Mouse (Mus musculus): ENCODE data around the gene Hdac7. TPM values are rescaled to one million over a fixed set of nuclear protein-coding genes. Genes with fewer than 3 reads are reported as not detected.

Gene Hdac7
- polyA plus RNA-seq, 1 experiment from 2014 or later: 33.0 TPM

- Histone ChIP-seq H3K4me1 (ENCODE audit: control insufficient read depth, insufficient read depth, low read length) (peaks cover 20% of the 10 kb centered on the region; the same call in 1 of the 2 replicates), H3K27me3 (ENCODE audit: control insufficient read depth, insufficient read depth, low read length) (no peaks in the 10 kb centered on the region), H3K4me3 (ENCODE audit: low read depth, low read length) (no peak overlapping the region), H3K9ac (replicated peaks; ENCODE audit: low read depth, low read length) (no peak overlapping the region), H3K9me3 (ENCODE audit: control insufficient read depth, low read depth, low read length) (no peaks in the 10 kb centered on the region), H3K4me2 (replicated peaks; ENCODE audit: low read depth, low read length) (no peak overlapping the region), H3K27ac (ENCODE audit: low read length) (no peak overlapping the region), H3K36me3 (ENCODE audit: control insufficient read depth, insufficient read depth, low read length) (no peaks in the 10 kb centered on the region)
- 29% methylated on average over 6 of the region's 6 CpGs for WGBS
- ATAC-seq (ENCODE audit: insufficient number of reproducible peaks, insufficient read depth, low FRiP score, low read depth): no peak
Observed at GRCm38 (mm10) chr15:97754476-97754875, 89.8 kb downstream of the Hdac7 start.

- Histone ChIP-seq H3K9me3 (ENCODE audit: control insufficient read depth, low read depth, low read length) (no peaks in the 10 kb centered on the region), H3K9ac (replicated peaks; ENCODE audit: low read depth, low read length) (no peak overlapping the region), H3K4me3 (ENCODE audit: low read depth, low read length) (no peak overlapping the region), H3K4me1 (ENCODE audit: control insufficient read depth, insufficient read depth, low read length) (peaks cover 20% of the 10 kb centered on the region; the same call in 1 of the 2 replicates), H3K27ac (ENCODE audit: low read length) (no peak overlapping the region), H3K36me3 (ENCODE audit: control insufficient read depth, insufficient read depth, low read length) (no peaks in the 10 kb centered on the region), H3K27me3 (ENCODE audit: control insufficient read depth, insufficient read depth, low read length) (no peaks in the 10 kb centered on the region), H3K4me2 (replicated peaks; ENCODE audit: low read depth, low read length) (no peak overlapping the region)
- 90% methylated on average over 5 of the region's 5 CpGs for WGBS
- ATAC-seq (ENCODE audit: insufficient number of reproducible peaks, insufficient read depth, low FRiP score, low read depth): no peak
Observed at GRCm38 (mm10) chr15:97752491-97752890, 91.8 kb downstream of the Hdac7 start.

GRCm38 (mm10) chr15:97751676-97752075, 92.6 kb downstream of the Hdac7 start:
- H3K9me3 ChIP-seq (ENCODE audit: control insufficient read depth, low read depth, low read length): no peaks in the 10 kb centered on the region
- no peaks in the 10 kb centered on the region for H3K36me3 ChIP-seq (ENCODE audit: control insufficient read depth, insufficient read depth, low read length)
- H3K4me2 ChIP-seq (replicated peaks; ENCODE audit: low read depth, low read length): no peak overlapping the region
- WGBS: 84% methylated on average over 2 of the region's 2 CpGs
- no peak overlapping the region for H3K4me3 ChIP-seq (ENCODE audit: low read depth, low read length)
- no peak overlapping the region for H3K27ac ChIP-seq (ENCODE audit: low read length)
- no peaks in the 10 kb centered on the region for H3K27me3 ChIP-seq (ENCODE audit: control insufficient read depth, insufficient read depth, low read length)
- H3K9ac ChIP-seq (replicated peaks; ENCODE audit: low read depth, low read length): no peak overlapping the region
- H3K4me1 ChIP-seq (ENCODE audit: control insufficient read depth, insufficient read depth, low read length): peaks cover 20% of the 10 kb centered on the region; the same call in 1 of the 2 replicates
- no peak for ATAC-seq (ENCODE audit: insufficient number of reproducible peaks, insufficient read depth, low FRiP score, low read depth)

- Histone ChIP-seq H3K4me2 (replicated peaks; ENCODE audit: low read depth, low read length) (no peak overlapping the region), H3K36me3 (ENCODE audit: control insufficient read depth, insufficient read depth, low read length) (no peaks in the 10 kb centered on the region), H3K27me3 (ENCODE audit: control insufficient read depth, insufficient read depth, low read length) (no peaks in the 10 kb centered on the region), H3K9me3 (ENCODE audit: control insufficient read depth, low read depth, low read length) (no peaks in the 10 kb centered on the region), H3K4me3 (ENCODE audit: low read depth, low read length) (no peak overlapping the region), H3K9ac (replicated peaks; ENCODE audit: low read depth, low read length) (no peak overlapping the region), H3K27ac (ENCODE audit: low read length) (peak overlapping the region; percentile 22; the same call in 1 of the 2 replicates), H3K4me1 (ENCODE audit: control insufficient read depth, insufficient read depth, low read length) (peaks cover 20% of the 10 kb centered on the region)
- 24% methylated on average over 12 of the region's 12 CpGs for WGBS
- no peak; the same call in 1 of the 2 replicates for ATAC-seq (ENCODE audit: insufficient number of reproducible peaks, insufficient read depth, low FRiP score, low read depth)
Observed at GRCm38 (mm10) chr15:97750697-97751096, 93.6 kb downstream of the Hdac7 start.

DNA sequence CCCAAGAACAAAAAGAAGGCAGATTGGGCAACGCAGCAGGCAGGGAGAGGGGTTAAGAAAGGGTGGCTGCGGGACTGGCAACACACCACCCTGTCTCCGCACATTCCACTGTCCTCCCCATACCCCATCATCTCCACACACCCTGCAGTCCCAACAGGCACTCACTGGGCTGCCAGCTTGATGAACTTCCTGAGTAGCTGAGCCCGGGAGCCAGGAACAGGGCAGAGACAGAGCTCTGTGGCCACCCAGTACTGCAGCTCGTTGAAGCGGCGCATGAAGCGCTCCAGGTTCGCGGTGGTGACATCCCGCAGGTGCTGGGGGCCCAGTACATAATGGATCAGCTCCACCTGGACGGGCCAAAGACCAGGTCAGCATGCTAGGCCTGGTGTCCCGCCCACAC, 94.5 kb downstream of the Hdac7 start:
- peaks cover 19% of the 10 kb centered on the region for H3K4me1 ChIP-seq (ENCODE audit: control insufficient read depth, insufficient read depth, low read length)

GRCm38 (mm10) chr15:97749397-97749796, 94.9 kb downstream of the Hdac7 start:
- no peak overlapping the region for H3K4me3 ChIP-seq (ENCODE audit: low read depth, low read length)
- H3K27ac ChIP-seq (ENCODE audit: low read length): no peak overlapping the region
- no peaks in the 10 kb centered on the region for H3K36me3 ChIP-seq (ENCODE audit: control insufficient read depth, insufficient read depth, low read length)
- H3K27me3 ChIP-seq (ENCODE audit: control insufficient read depth, insufficient read depth, low read length): no peaks in the 10 kb centered on the region
- H3K4me2 ChIP-seq (replicated peaks; ENCODE audit: low read depth, low read length): no peak overlapping the region
- no peak overlapping the region for H3K9ac ChIP-seq (replicated peaks; ENCODE audit: low read depth, low read length)
- WGBS: 92% methylated on average over 9 of the region's 9 CpGs
- no peak for ATAC-seq (ENCODE audit: insufficient number of reproducible peaks, insufficient read depth, low FRiP score, low read depth)
- H3K4me1 ChIP-seq (ENCODE audit: control insufficient read depth, insufficient read depth, low read length): peaks cover 18% of the 10 kb centered on the region
- H3K9me3 ChIP-seq (ENCODE audit: control insufficient read depth, low read depth, low read length): no peaks in the 10 kb centered on the region

More for the DNA sequence above, 94.5 kb downstream of the Hdac7 start:
- Histone ChIP-seq H3K27me3 (ENCODE audit: control insufficient read depth, insufficient read depth, low read length) (no peaks in the 10 kb centered on the region), H3K4me3 (ENCODE audit: low read depth, low read length) (no peak overlapping the region), H3K27ac (ENCODE audit: low read length) (0 out of 2 replicates have a peak overlapping the region, but pooled peaks have one; percentile 27), H3K9me3 (ENCODE audit: control insufficient read depth, low read depth, low read length) (no peaks in the 10 kb centered on the region), H3K4me2 (replicated peaks; ENCODE audit: low read depth, low read length) (no peak overlapping the region), H3K9ac (replicated peaks; ENCODE audit: low read depth, low read length) (no peak overlapping the region), H3K36me3 (ENCODE audit: control insufficient read depth, insufficient read depth, low read length) (no peaks in the 10 kb centered on the region)
- 0 out of 2 replicates have a peak, but pooled peaks have one; percentile 5 for ATAC-seq (ENCODE audit: insufficient number of reproducible peaks, insufficient read depth, low FRiP score, low read depth)
- WGBS: 82% methylated on average over 13 of the region's 13 CpGs

DNA sequence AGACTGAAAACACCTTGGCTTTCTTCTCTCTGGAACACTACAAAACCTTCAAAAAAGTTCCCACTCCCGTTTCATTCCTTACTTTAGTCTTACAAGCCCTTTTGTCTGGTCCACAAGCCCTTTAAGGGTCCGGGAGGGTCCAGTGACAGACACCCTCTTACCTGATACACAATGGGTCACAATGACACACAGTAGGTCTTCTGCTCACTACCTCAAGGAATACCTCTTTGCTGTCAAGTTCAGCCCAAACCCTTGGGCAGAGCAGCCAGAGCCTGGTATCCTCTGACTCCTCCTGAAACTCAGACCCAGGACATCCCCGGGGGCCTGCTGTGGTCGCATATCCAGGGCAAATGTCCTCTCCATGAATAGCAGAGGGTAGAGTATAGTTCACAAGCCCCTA, 95.3 kb downstream of the Hdac7 start:
- Histone ChIP-seq H3K4me2 (replicated peaks; ENCODE audit: low read depth, low read length) (no peak overlapping the region), H3K36me3 (ENCODE audit: control insufficient read depth, insufficient read depth, low read length) (no peaks in the 10 kb centered on the region), H3K27ac (ENCODE audit: low read length) (no peak overlapping the region), H3K27me3 (ENCODE audit: control insufficient read depth, insufficient read depth, low read length) (no peaks in the 10 kb centered on the region), H3K9me3 (ENCODE audit: control insufficient read depth, low read depth, low read length) (no peaks in the 10 kb centered on the region), H3K4me3 (ENCODE audit: low read depth, low read length) (no peak overlapping the region), H3K9ac (replicated peaks; ENCODE audit: low read depth, low read length) (no peak overlapping the region), H3K4me1 (ENCODE audit: control insufficient read depth, insufficient read depth, low read length) (peaks cover 15% of the 10 kb centered on the region)
- WGBS: 93% methylated on average over 4 of the region's 4 CpGs
- no peak for ATAC-seq (ENCODE audit: insufficient number of reproducible peaks, insufficient read depth, low FRiP score, low read depth)

DNA sequence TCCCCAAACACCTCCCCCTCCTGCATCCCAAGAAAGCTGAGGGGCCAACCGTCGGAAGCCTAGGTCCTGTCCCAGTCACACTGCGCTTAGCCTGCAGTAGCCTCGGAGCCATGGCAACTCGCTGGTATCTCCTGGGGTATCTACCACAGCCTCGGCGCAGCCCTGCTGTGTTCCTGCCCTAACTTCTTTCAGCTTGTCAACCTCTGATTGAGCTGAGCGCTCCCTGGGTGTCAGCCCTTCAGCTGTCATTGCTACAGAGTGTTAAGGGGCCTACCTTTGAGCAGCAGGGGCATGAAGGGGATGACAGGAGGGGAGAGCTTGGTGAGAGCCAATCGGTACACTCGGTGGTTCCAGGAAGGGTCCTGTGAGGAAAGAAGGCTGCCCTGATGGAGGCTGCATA, 96.0 kb downstream of the Hdac7 start:
- H3K36me3 ChIP-seq (ENCODE audit: control insufficient read depth, insufficient read depth, low read length): no peaks in the 10 kb centered on the region
- H3K4me2 ChIP-seq (replicated peaks; ENCODE audit: low read depth, low read length): no peak overlapping the region

GRCm38 (mm10) chr15:97747486-97747885, 96.8 kb downstream of the Hdac7 start:
- no peak overlapping the region for H3K27ac ChIP-seq (ENCODE audit: low read length)
- H3K27me3 ChIP-seq (ENCODE audit: control insufficient read depth, insufficient read depth, low read length): no peaks in the 10 kb centered on the region
- no peak overlapping the region for H3K4me3 ChIP-seq (ENCODE audit: low read depth, low read length)
- no peak overlapping the region for H3K4me2 ChIP-seq (replicated peaks; ENCODE audit: low read depth, low read length)
- no peak for ATAC-seq (ENCODE audit: insufficient number of reproducible peaks, insufficient read depth, low FRiP score, low read depth)
- H3K36me3 ChIP-seq (ENCODE audit: control insufficient read depth, insufficient read depth, low read length): no peaks in the 10 kb centered on the region
- H3K9ac ChIP-seq (replicated peaks; ENCODE audit: low read depth, low read length): no peak overlapping the region
- 85% methylated on average over 4 of the region's 4 CpGs for WGBS
- no peaks in the 10 kb centered on the region for H3K9me3 ChIP-seq (ENCODE audit: control insufficient read depth, low read depth, low read length)
- H3K4me1 ChIP-seq (ENCODE audit: control insufficient read depth, insufficient read depth, low read length): peaks cover 15% of the 10 kb centered on the region

More for the DNA sequence above, 96.0 kb downstream of the Hdac7 start:
- ATAC-seq (ENCODE audit: insufficient number of reproducible peaks, insufficient read depth, low FRiP score, low read depth): no peak
- Histone ChIP-seq H3K27me3 (ENCODE audit: control insufficient read depth, insufficient read depth, low read length) (no peaks in the 10 kb centered on the region), H3K9ac (replicated peaks; ENCODE audit: low read depth, low read length) (no peak overlapping the region), H3K4me1 (ENCODE audit: control insufficient read depth, insufficient read depth, low read length) (peaks cover 15% of the 10 kb centered on the region), H3K9me3 (ENCODE audit: control insufficient read depth, low read depth, low read length) (no peaks in the 10 kb centered on the region), H3K4me3 (ENCODE audit: low read depth, low read length) (no peak overlapping the region), H3K27ac (ENCODE audit: low read length) (no peak overlapping the region)
- 49% methylated on average over 10 of the region's 10 CpGs for WGBS

Measured in stomach, embryonic 14.5 days (tissue).